Mouse (Mus musculus) bone marrow, adult 2 months (tissue): ENCODE data around the gene Ptprn2.

Experiments
- CTCF ChIP-seq: fragments of 200-500 bp; IDR thresholded peaks from 2 replicates; pipeline ENCODE4 v1.5.1; 2011; ENCODE audit warnings: low read length, control low read depth; ENCODE audit not compliant: control insufficient read depth, insufficient read depth
- POLR2A ChIP-seq: fragments of 200-500 bp; IDR thresholded peaks from 2 replicates; pipeline ENCODE4 v1.6.1; 2011; ENCODE audit warnings: low read depth, mild to moderate bottlenecking, control low read depth, low read length, borderline replicate concordance; ENCODE audit not compliant: control insufficient read depth

GRCm38 (mm10) chr12:117140901-117141300 is 655.4 kb downstream of the Ptprn2 start:
- TF ChIP-seq CTCF = no peak
- TF ChIP-seq POLR2A = no peak
